Mouse (Mus musculus): ENCODE results near the gene Smpdl3a. TPM values are rescaled to one million over a fixed set of nuclear protein-coding genes. Genes with fewer than 3 reads are reported as not detected.
A peak's percentile ranks its signal among the peaks of the same experiment; 100 is the strongest.

The Smpdl3a gene
- polyA plus RNA-seq (2014; fragmentation: Nextera tagmentation; extraction: Ambion mirVana): 5.9 and 7.9 TPM in 2 replicates

DNA sequence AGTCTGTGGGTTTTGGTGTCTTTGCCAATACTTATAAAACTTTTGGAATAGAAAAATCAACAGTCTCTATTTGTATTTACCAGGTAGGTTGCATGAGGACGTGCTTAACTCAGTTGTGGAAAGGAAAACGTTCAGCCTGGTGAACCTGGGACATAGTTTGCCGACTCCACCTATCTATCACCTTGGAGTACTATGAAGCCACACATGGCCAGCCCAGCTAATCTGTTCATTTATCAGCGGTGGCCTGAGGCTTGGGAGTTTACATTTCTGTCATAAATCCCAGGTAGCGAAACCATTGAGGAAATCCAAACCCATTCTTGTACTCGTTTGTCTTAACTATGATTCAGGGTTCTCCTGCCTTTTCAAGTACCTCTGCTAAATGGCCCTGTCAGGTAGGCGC lies at the start of gene Smpdl3a:
TSS of gene Smpdl3a (plus strand) at position 318 of the 400 bp plus-strand sequence.
- 75% methylated on average over 7 of the region's 7 CpGs for WGBS
- H3K9me3 ChIP-seq (ENCODE audit: control insufficient read depth, low read length): no peaks in the 10 kb centered on the region
- H3K27me3 ChIP-seq (ENCODE audit: control insufficient read depth, insufficient read depth, low read length): no peaks in the 10 kb centered on the region
- no peak within 1 kb of the TSS for H3K27ac ChIP-seq (replicated peaks; ENCODE audit: low read depth, low read length)
- peak within 1 kb of the TSS; percentile 80 for H3K4me2 ChIP-seq (ENCODE audit: low read depth, severe bottlenecking)
- H3K4me1 ChIP-seq (ENCODE audit: control insufficient read depth, insufficient read depth, low read length): peaks cover 4% of the 10 kb centered on the region; the same call in 1 of the 2 replicates
- peak within 1 kb of the TSS; percentile 42 for H3K4me3 ChIP-seq (ENCODE audit: low read depth, low read length)
- DNase-seq (ENCODE audit: low spot score) (no peak), ATAC-seq (ENCODE audit: insufficient number of reproducible peaks, low FRiP score, low TSS enrichment, low read depth) (no peak)
- H3K36me3 ChIP-seq (ENCODE audit: control insufficient read depth, insufficient read depth, low read length): no peaks in the 10 kb centered on the region
- peak within 1 kb of the TSS; percentile 59 for H3K9ac ChIP-seq (ENCODE audit: low read length)

DNA sequence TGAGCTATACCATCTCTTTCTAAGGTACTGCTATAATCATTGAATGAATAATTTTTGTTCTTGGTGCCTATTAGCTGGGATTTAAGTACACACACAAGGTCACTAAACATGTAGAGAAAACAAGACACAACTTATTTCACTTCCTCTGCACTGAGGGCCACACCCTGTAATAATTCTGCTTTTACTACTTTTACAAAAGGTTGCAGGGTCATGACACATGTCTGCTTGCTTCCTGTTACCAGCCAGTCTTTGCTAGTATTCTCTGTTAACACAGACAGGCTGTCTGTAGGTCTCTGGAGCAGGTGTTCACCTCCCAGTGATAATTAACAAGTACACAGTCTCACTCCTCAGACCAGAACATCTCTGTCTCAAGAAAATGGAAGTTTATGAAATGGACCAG lies 48.7 kb upstream of the Smpdl3a start:
- no peaks in the 10 kb centered on the region for H3K9me3 ChIP-seq (ENCODE audit: control insufficient read depth, low read length)
- H3K4me3 ChIP-seq (ENCODE audit: low read depth, low read length): no peak overlapping the region
- DNase-seq (ENCODE audit: low spot score) (no peak), ATAC-seq (ENCODE audit: insufficient number of reproducible peaks, low FRiP score, low TSS enrichment, low read depth) (no peak)
- H3K4me2 ChIP-seq (ENCODE audit: low read depth, severe bottlenecking): no peak overlapping the region
- no peaks in the 10 kb centered on the region for H3K4me1 ChIP-seq (ENCODE audit: control insufficient read depth, insufficient read depth, low read length)
- no peaks in the 10 kb centered on the region for H3K36me3 ChIP-seq (ENCODE audit: control insufficient read depth, insufficient read depth, low read length)
- H3K27me3 ChIP-seq (ENCODE audit: control insufficient read depth, insufficient read depth, low read length): no peaks in the 10 kb centered on the region
- H3K9ac ChIP-seq (ENCODE audit: low read length): no peak overlapping the region
- H3K27ac ChIP-seq (replicated peaks; ENCODE audit: low read depth, low read length): no peak overlapping the region

GRCm38 (mm10) chr10:57747127-57747526 lies 47.0 kb upstream of the Smpdl3a start:
- H3K4me2 ChIP-seq (ENCODE audit: low read depth, severe bottlenecking): no peak overlapping the region
- H3K27me3 ChIP-seq (ENCODE audit: control insufficient read depth, insufficient read depth, low read length): no peaks in the 10 kb centered on the region
- DNase-seq (ENCODE audit: low spot score) (no peak), ATAC-seq (ENCODE audit: insufficient number of reproducible peaks, low FRiP score, low TSS enrichment, low read depth) (no peak)
- no peak overlapping the region for H3K9ac ChIP-seq (ENCODE audit: low read length)
- H3K9me3 ChIP-seq (ENCODE audit: control insufficient read depth, low read length): no peaks in the 10 kb centered on the region
- H3K27ac ChIP-seq (replicated peaks; ENCODE audit: low read depth, low read length): no peak overlapping the region
- no peaks in the 10 kb centered on the region for H3K36me3 ChIP-seq (ENCODE audit: control insufficient read depth, insufficient read depth, low read length)
- H3K4me1 ChIP-seq (ENCODE audit: control insufficient read depth, insufficient read depth, low read length): no peaks in the 10 kb centered on the region
- no peak overlapping the region for H3K4me3 ChIP-seq (ENCODE audit: low read depth, low read length)

DNA sequence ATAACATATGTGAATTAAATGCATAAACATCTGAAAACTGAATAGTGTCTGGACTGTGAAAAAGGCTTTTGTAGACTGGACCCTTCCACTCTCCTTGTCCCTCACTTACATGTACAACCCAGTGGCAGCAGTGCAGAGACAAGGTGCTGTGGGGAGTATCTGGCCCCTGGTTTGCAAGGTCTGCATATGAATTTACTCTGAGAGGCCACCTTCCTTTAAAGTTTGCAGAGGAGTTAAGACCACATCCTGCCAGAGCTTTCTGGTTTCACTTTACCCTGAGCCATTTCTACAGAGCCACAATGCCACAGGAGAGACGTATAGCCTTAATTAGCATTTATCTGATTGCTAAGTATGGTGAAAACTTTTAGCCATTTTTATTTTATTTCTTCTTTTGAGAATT lies 40.8 kb upstream of the Smpdl3a start:
- no peak for ATAC-seq (ENCODE audit: insufficient number of reproducible peaks, low FRiP score, low TSS enrichment, low read depth)
- no peak for DNase-seq (ENCODE audit: low spot score)

GRCm38 (mm10) chr10:57755201-57755736 lies 38.9 kb upstream of the Smpdl3a start:
- Histone ChIP-seq H3K9me3 (ENCODE audit: control insufficient read depth, low read length) (no peaks in the 10 kb centered on the region), H3K4me2 (ENCODE audit: low read depth, severe bottlenecking) (no peak overlapping the region), H3K9ac (ENCODE audit: low read length) (no peak overlapping the region), H3K27me3 (ENCODE audit: control insufficient read depth, insufficient read depth, low read length) (no peaks in the 10 kb centered on the region), H3K4me1 (ENCODE audit: control insufficient read depth, insufficient read depth, low read length) (no peaks in the 10 kb centered on the region), H3K27ac (replicated peaks; ENCODE audit: low read depth, low read length) (no peak overlapping the region), H3K36me3 (ENCODE audit: control insufficient read depth, insufficient read depth, low read length) (no peaks in the 10 kb centered on the region), H3K4me3 (ENCODE audit: low read depth, low read length) (no peak overlapping the region)
- no peak for DNase-seq (ENCODE audit: low spot score)
- WGBS: 90% methylated on average over 2 of the region's 2 CpGs
- ATAC-seq (ENCODE audit: insufficient number of reproducible peaks, low FRiP score, low TSS enrichment, low read depth): no peak

More for the DNA sequence above, 40.8 kb upstream of the Smpdl3a start:
- Histone ChIP-seq H3K9me3 (ENCODE audit: control insufficient read depth, low read length) (no peaks in the 10 kb centered on the region), H3K27me3 (ENCODE audit: control insufficient read depth, insufficient read depth, low read length) (no peaks in the 10 kb centered on the region), H3K4me3 (ENCODE audit: low read depth, low read length) (no peak overlapping the region), H3K4me1 (ENCODE audit: control insufficient read depth, insufficient read depth, low read length) (no peaks in the 10 kb centered on the region), H3K36me3 (ENCODE audit: control insufficient read depth, insufficient read depth, low read length) (no peaks in the 10 kb centered on the region), H3K4me2 (ENCODE audit: low read depth, severe bottlenecking) (no peak overlapping the region), H3K9ac (ENCODE audit: low read length) (no peak overlapping the region), H3K27ac (replicated peaks; ENCODE audit: low read depth, low read length) (no peak overlapping the region)
- WGBS: 72% methylated on average over 1 of the region's 1 CpGs

DNA sequence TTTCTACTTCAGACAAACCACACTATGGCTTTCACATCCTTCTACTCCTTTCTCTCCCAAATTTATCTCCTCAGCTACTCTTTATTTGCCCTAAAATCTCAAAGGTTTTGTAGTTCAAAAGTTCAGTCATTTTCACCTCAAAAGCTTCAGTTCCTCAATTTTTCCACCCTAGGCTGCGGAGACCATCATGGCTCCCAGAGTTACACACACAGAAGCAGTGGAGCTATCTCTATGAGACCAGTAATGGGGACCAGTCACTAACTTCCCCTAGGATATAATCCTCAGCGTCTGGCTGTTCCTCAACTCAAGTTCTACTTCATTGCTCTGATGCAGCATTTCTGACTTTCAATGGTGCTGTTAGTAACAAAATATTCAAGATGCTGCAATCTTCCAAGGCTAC lies 35.1 kb upstream of the Smpdl3a start:
- no peak for ATAC-seq (ENCODE audit: insufficient number of reproducible peaks, low FRiP score, low TSS enrichment, low read depth)
- Histone ChIP-seq H3K36me3 (ENCODE audit: control insufficient read depth, insufficient read depth, low read length) (no peaks in the 10 kb centered on the region), H3K9ac (ENCODE audit: low read length) (no peak overlapping the region), H3K9me3 (ENCODE audit: control insufficient read depth, low read length) (no peaks in the 10 kb centered on the region), H3K27ac (replicated peaks; ENCODE audit: low read depth, low read length) (no peak overlapping the region), H3K4me3 (ENCODE audit: low read depth, low read length) (no peak overlapping the region), H3K27me3 (ENCODE audit: control insufficient read depth, insufficient read depth, low read length) (no peaks in the 10 kb centered on the region), H3K4me1 (ENCODE audit: control insufficient read depth, insufficient read depth, low read length) (no peaks in the 10 kb centered on the region), H3K4me2 (ENCODE audit: low read depth, severe bottlenecking) (no peak overlapping the region)
- no peak for DNase-seq (ENCODE audit: low spot score)
- 89% methylated on average over 2 of the region's 2 CpGs for WGBS

DNA sequence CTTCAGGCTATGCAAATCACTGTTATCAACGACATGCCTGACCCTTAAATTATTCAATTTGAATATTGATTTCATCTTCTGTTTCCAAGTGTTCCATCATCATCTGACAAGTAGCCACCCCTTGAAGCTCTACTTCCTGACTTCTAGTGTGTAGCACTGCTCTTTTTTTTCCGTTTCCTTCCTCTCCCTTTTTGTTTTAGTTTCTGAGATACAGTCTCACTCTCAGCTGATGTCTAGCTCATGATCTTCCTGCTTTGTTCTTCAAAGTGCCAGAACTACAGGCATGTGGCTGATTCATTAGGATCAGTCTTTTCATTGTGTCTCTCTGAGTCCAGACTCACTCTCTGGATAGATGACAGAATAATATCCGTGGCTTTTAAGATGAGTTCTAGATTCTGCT lies 33.4 kb upstream of the Smpdl3a start:
- Histone ChIP-seq H3K9ac (ENCODE audit: low read length) (no peak overlapping the region), H3K27ac (replicated peaks; ENCODE audit: low read depth, low read length) (no peak overlapping the region), H3K4me3 (ENCODE audit: low read depth, low read length) (no peak overlapping the region), H3K4me2 (ENCODE audit: low read depth, severe bottlenecking) (no peak overlapping the region), H3K36me3 (ENCODE audit: control insufficient read depth, insufficient read depth, low read length) (no peaks in the 10 kb centered on the region), H3K4me1 (ENCODE audit: control insufficient read depth, insufficient read depth, low read length) (no peaks in the 10 kb centered on the region), H3K27me3 (ENCODE audit: control insufficient read depth, insufficient read depth, low read length) (no peaks in the 10 kb centered on the region), H3K9me3 (ENCODE audit: control insufficient read depth, low read length) (no peaks in the 10 kb centered on the region)
- no peak for ATAC-seq (ENCODE audit: insufficient number of reproducible peaks, low FRiP score, low TSS enrichment, low read depth)
- 72% methylated on average over 3 of the region's 3 CpGs for WGBS
- no peak for DNase-seq (ENCODE audit: low spot score)

DNA sequence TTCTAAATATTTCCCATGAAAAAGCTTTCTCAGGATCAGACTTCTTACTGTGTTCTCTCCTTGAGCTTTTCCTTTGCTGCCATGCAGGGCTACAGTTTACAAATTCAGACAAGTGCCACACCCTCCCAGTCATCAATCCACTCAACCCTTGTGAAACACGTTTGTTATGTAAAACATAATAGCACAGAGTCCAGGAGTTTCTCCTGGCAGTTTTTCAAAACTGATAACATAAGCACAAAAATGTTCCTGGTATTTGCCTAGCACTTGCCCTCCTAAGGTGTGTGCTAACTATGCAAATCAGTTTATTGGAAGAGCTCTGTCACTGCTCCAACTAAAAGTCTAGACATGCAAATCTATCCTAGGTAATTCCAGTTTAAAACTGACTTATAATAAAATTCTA lies 31.1 kb upstream of the Smpdl3a start:
- H3K27me3 ChIP-seq (ENCODE audit: control insufficient read depth, insufficient read depth, low read length): no peaks in the 10 kb centered on the region
- WGBS: 37% methylated on average over 1 of the region's 1 CpGs
- no peak overlapping the region for H3K27ac ChIP-seq (replicated peaks; ENCODE audit: low read depth, low read length)
- H3K4me2 ChIP-seq (ENCODE audit: low read depth, severe bottlenecking): no peak overlapping the region
- no peak overlapping the region for H3K4me3 ChIP-seq (ENCODE audit: low read depth, low read length)
- DNase-seq (ENCODE audit: low spot score): no peak
- H3K9ac ChIP-seq (ENCODE audit: low read length): no peak overlapping the region
- no peaks in the 10 kb centered on the region for H3K4me1 ChIP-seq (ENCODE audit: control insufficient read depth, insufficient read depth, low read length)
- no peaks in the 10 kb centered on the region for H3K9me3 ChIP-seq (ENCODE audit: control insufficient read depth, low read length)
- no peak for ATAC-seq (ENCODE audit: insufficient number of reproducible peaks, low FRiP score, low TSS enrichment, low read depth)
- H3K36me3 ChIP-seq (ENCODE audit: control insufficient read depth, insufficient read depth, low read length): no peaks in the 10 kb centered on the region
